Mouse (Mus musculus): Measurements from ENCODE around the gene Jsrp1. TPM values are rescaled to one million over a fixed set of nuclear protein-coding genes. Genes with fewer than 3 reads are reported as not detected.

The Jsrp1 gene
- 0.06 and 0.07 TPM in 2 replicates for polyA plus RNA-seq (2012; rRNA removed)

GRCm38 (mm10) chr10:80813366-80813765, at the start of gene Jsrp1:
Gene Jsrp1 (minus strand): TSS chr10:80813498.

GRCm38 (mm10) chr10:80854913-80855748, 41.8 kb upstream of the Jsrp1 start, which contains the start of the genes Lsm7 and Sppl2b:
Gene Lsm7 (minus strand): TSS chr10:80855209.
Gene Sppl2b (plus strand): TSS chr10:80855275.

GRCm38 (mm10) chr10:80843931-80844547, 30.7 kb upstream of the Jsrp1 start, which contains the start of gene Lingo3:
Gene Lingo3 (minus strand): TSS chr10:80844039.

GRCm38 (mm10) chr10:80826151-80827062, 13.1 kb upstream of the Jsrp1 start, which contains the start of gene Oaz1:
Gene Oaz1 (plus strand): TSS chr10:80826656.

GRCm38 (mm10) chr10:80804916-80805315, 8.4 kb downstream of the Jsrp1 start, which contains the start of gene Amh:
Gene Amh (plus strand): TSS chr10:80805243.

GRCm38 (mm10) chr10:80798150-80799006, 14.9 kb downstream of the Jsrp1 start, which contains the start of the genes Sf3a2 and Plekhj1:
Gene Sf3a2 (plus strand): TSS chr10:80798198.
Gene Plekhj1 (minus strand): TSS chr10:80798626.

Other genes starting within 250 kb of the Jsrp1 start
- 5.5 and 6.4 TPM in 2 replicates for gene Klf16, start 236.2 kb downstream of the Jsrp1 start, polyA plus RNA-seq (2012; rRNA removed)
- gene Abhd17a, start 223.2 kb downstream of the Jsrp1 start, polyA plus RNA-seq (2012; rRNA removed), result 39.9 and 40.7 TPM in 2 replicates
- 17.8 and 19.9 TPM in 2 replicates for gene Scamp4, start 210.6 kb downstream of the Jsrp1 start, polyA plus RNA-seq (2012; rRNA removed)
- 3.1 and 3.6 TPM in 2 replicates for gene Adat3, start 210.6 kb downstream of the Jsrp1 start, polyA plus RNA-seq (2012; rRNA removed)
- 0.74 and 0.80 TPM in 2 replicates for gene Gm49322, start 207.5 kb downstream of the Jsrp1 start, polyA plus RNA-seq (2012; rRNA removed)
- gene Csnk1g2, start 190.7 kb downstream of the Jsrp1 start, polyA plus RNA-seq (2012; rRNA removed), result 61.9 and 64.2 TPM in 2 replicates
- 10.7 TPM in 2 replicates for gene Btbd2, start 156.4 kb downstream of the Jsrp1 start, polyA plus RNA-seq (2012; rRNA removed)
- gene Mknk2, start 135.4 kb downstream of the Jsrp1 start, polyA plus RNA-seq (2012; rRNA removed), result 42.1 and 45.1 TPM in 2 replicates
- 12.3 and 13.5 TPM in 2 replicates for gene Mob3a, start 111.5 kb downstream of the Jsrp1 start, polyA plus RNA-seq (2012; rRNA removed)
- gene Izumo4, start 111.3 kb downstream of the Jsrp1 start, polyA plus RNA-seq (2012; rRNA removed), result 11.0 and 12.1 TPM in 2 replicates
- 26.6 and 31.1 TPM in 2 replicates for gene Ap3d1, start 71.2 kb downstream of the Jsrp1 start, polyA plus RNA-seq (2012; rRNA removed)
- gene Dot1l, start 58.3 kb downstream of the Jsrp1 start, polyA plus RNA-seq (2012; rRNA removed), result 4.8 and 5.8 TPM in 2 replicates
- 18.1 and 20.1 TPM in 2 replicates for gene Sf3a2, start 15.3 kb downstream of the Jsrp1 start, polyA plus RNA-seq (2012; rRNA removed)
- gene Plekhj1, start 14.9 kb downstream of the Jsrp1 start, polyA plus RNA-seq (2012; rRNA removed), result 33.7 and 36.1 TPM in 2 replicates
- 0.19 and 0.23 TPM in 2 replicates for gene Amh, start 8.3 kb downstream of the Jsrp1 start, polyA plus RNA-seq (2012; rRNA removed)
- 573 TPM in 2 replicates for gene Oaz1, start 13.2 kb upstream of the Jsrp1 start, polyA plus RNA-seq (2012; rRNA removed)
- 0.01 TPM in 1 of 2 replicates, not detected in the other for gene Lingo3, start 30.5 kb upstream of the Jsrp1 start, polyA plus RNA-seq (2012; rRNA removed)
- 121 and 137 TPM in 2 replicates for gene Lsm7, start 41.7 kb upstream of the Jsrp1 start, polyA plus RNA-seq (2012; rRNA removed)
- 32.6 and 37.7 TPM in 2 replicates for gene Sppl2b, start 41.8 kb upstream of the Jsrp1 start, polyA plus RNA-seq (2012; rRNA removed)
- 0.05 and 0.07 TPM in 2 replicates for gene Tmprss9, start 58.4 kb upstream of the Jsrp1 start, polyA plus RNA-seq (2012; rRNA removed)
- gene Timm13, start 87.5 kb upstream of the Jsrp1 start, polyA plus RNA-seq (2012; rRNA removed), result 94.0 and 114 TPM in 2 replicates
- gene Lmnb2, start 104.7 kb upstream of the Jsrp1 start, polyA plus RNA-seq (2012; rRNA removed), result 8.0 and 9.1 TPM in 2 replicates
- gene Gadd45b, start 116.6 kb upstream of the Jsrp1 start, polyA plus RNA-seq (2012; rRNA removed), result 15.7 and 16.8 TPM in 2 replicates
- gene Gng7, start 201.4 kb upstream of the Jsrp1 start, polyA plus RNA-seq (2012; rRNA removed), result 0.41 and 0.48 TPM in 2 replicates
- 0.01 TPM in 1 of 2 replicates, not detected in the other for gene Diras1, start 212.2 kb upstream of the Jsrp1 start, polyA plus RNA-seq (2012; rRNA removed)
- gene Slc39a3, start 223.9 kb upstream of the Jsrp1 start, polyA plus RNA-seq (2012; rRNA removed), result 4.0 and 4.1 TPM in 2 replicates
- 45.0 and 50.4 TPM in 2 replicates for gene Sgta, start 246.7 kb upstream of the Jsrp1 start, polyA plus RNA-seq (2012; rRNA removed)